Mouse (Mus musculus): ENCODE measurements at regions not wholly inside any gene's neighbourhood (a gene's known extent, or its start where the extent isn't known, plus 50 kb on each side); places are given as distances from the start of the nearest gene placed in this dataset.

DNA sequence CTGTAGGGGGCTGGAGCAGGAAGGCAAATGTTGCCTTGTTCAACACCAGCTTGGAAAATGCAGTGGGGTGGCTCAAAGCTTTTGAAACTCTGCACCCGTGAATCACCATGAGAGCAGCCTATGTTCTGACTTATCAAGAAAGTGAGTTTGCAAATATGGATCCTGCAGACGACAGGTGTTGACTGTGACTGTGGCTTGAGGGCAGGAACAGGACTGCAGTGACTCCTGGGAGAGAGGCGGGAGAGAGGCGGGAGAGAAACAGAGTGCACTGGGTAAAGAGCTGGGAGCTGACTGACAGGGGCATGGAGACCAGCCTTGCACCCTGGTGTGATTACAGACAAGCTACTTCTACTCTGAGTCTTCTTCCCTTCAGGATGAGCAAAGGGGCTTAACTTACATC, 254.0 kb downstream of the Sec23ip start:
- no peak for TF ChIP-seq EP300 (IDR thresholded peaks at IDR 0.05; ENCODE audit: insufficient read depth, low read depth, low read length)
- no peak for TF ChIP-seq POLR2A (IDR thresholded peaks at IDR 0.05; ENCODE audit: insufficient read depth, low read depth, low read length)
- Histone ChIP-seq H3K27ac (no peak overlapping the region), H3K79me2 (replicated peaks; ENCODE audit: control insufficient read depth, insufficient read depth, low read length) (no peaks in the 10 kb centered on the region), H3K36me3 (ENCODE audit: control insufficient read depth, insufficient read depth, low read length) (no peaks in the 10 kb centered on the region), H3K4me1 (ENCODE audit: control insufficient read depth, insufficient read depth, low read length) (no peaks in the 10 kb centered on the region), H3K4me3 (no peak overlapping the region), H3K27me3 (ENCODE audit: control insufficient read depth, insufficient read depth, low read length) (no peaks in the 10 kb centered on the region), H3K9ac (ENCODE audit: low read depth, low read length) (no peak overlapping the region)
- intact Hi-C loops (cut with DNase I) = no loop called here
- DNase-seq = no peak
- 74% methylated on average over 4 of the region's 4 CpGs for WGBS

DNA sequence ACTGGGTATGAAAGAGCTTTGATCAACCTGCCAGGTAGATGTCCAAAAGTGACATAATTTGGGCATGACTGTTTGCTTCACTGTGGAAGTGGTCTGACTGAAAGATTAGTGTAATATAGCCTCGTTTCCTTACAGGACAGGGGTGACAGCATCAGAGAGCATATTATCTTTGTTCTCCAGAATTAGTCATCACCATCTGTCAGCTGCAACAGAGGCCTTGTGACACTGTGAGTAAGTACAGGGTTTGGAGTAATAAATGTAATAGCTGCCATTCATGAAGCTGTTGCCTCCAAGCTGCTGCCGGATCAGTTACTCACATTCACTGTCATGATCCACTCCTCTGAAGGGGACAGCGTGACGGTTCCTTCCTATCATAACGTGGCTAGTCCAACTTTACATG, 254.4 kb upstream of the Plpp4 start:
- no peak for DNase-seq
- TF ChIP-seq POLR2A (IDR thresholded peaks at IDR 0.05; ENCODE audit: insufficient read depth, low read depth, low read length) = no peak
- TF ChIP-seq CTCF (IDR thresholded peaks at IDR 0.05) = no peak
- TF ChIP-seq EP300 (IDR thresholded peaks at IDR 0.05; ENCODE audit: insufficient read depth, low read depth, low read length) = no peak
- H3K79me2 ChIP-seq (replicated peaks; ENCODE audit: control insufficient read depth, insufficient read depth, low read length) = no peaks in the 10 kb centered on the region
- WGBS = 67% methylated on average over 5 of the region's 5 CpGs
- H3K27ac ChIP-seq = no peak overlapping the region
- no peaks in the 10 kb centered on the region for H3K4me1 ChIP-seq (ENCODE audit: control insufficient read depth, insufficient read depth, low read length)
- no peaks in the 10 kb centered on the region for H3K36me3 ChIP-seq (ENCODE audit: control insufficient read depth, insufficient read depth, low read length)
- no peak overlapping the region for H3K9ac ChIP-seq (ENCODE audit: low read depth, low read length)
- H3K27me3 ChIP-seq (ENCODE audit: control insufficient read depth, insufficient read depth, low read length) = no peaks in the 10 kb centered on the region
- no peak overlapping the region for H3K4me3 ChIP-seq
- intact Hi-C loops (cut with DNase I) = no loop called here

GRCm38 (mm10) chr7:129003150-129003549, 253.7 kb upstream of the Plpp4 start:
- intact Hi-C loops (cut with DNase I) = no loop called here
- no peak for DNase-seq
- H3K36me3 ChIP-seq (ENCODE audit: control insufficient read depth, insufficient read depth, low read length) = no peaks in the 10 kb centered on the region
- WGBS = 67% methylated on average over 1 of the region's 1 CpGs
- H3K4me3 ChIP-seq = no peak overlapping the region
- no peak overlapping the region for H3K9ac ChIP-seq (ENCODE audit: low read depth, low read length)
- TF ChIP-seq CTCF (IDR thresholded peaks at IDR 0.05) = no peak
- H3K27ac ChIP-seq = no peak overlapping the region
- H3K27me3 ChIP-seq (ENCODE audit: control insufficient read depth, insufficient read depth, low read length) = no peaks in the 10 kb centered on the region
- no peaks in the 10 kb centered on the region for H3K79me2 ChIP-seq (replicated peaks; ENCODE audit: control insufficient read depth, insufficient read depth, low read length)
- no peaks in the 10 kb centered on the region for H3K4me1 ChIP-seq (ENCODE audit: control insufficient read depth, insufficient read depth, low read length)

- Histone ChIP-seq H3K4me3 (no peak overlapping the region), H3K9ac (ENCODE audit: low read depth, low read length) (no peak overlapping the region), H3K27me3 (ENCODE audit: control insufficient read depth, insufficient read depth, low read length) (no peaks in the 10 kb centered on the region), H3K79me2 (replicated peaks; ENCODE audit: control insufficient read depth, insufficient read depth, low read length) (no peaks in the 10 kb centered on the region), H3K4me1 (ENCODE audit: control insufficient read depth, insufficient read depth, low read length) (no peaks in the 10 kb centered on the region), H3K27ac (no peak overlapping the region), H3K36me3 (ENCODE audit: control insufficient read depth, insufficient read depth, low read length) (no peaks in the 10 kb centered on the region)
- no peak for TF ChIP-seq POLR2A (IDR thresholded peaks at IDR 0.05; ENCODE audit: insufficient read depth, low read depth, low read length)
- TF ChIP-seq CTCF (IDR thresholded peaks at IDR 0.05) = no peak
- no peak for TF ChIP-seq EP300 (IDR thresholded peaks at IDR 0.05; ENCODE audit: insufficient read depth, low read depth, low read length)
- WGBS = 81% methylated on average over 6 of the region's 6 CpGs
- DNase-seq = no peak
- intact Hi-C loops (cut with DNase I) = no loop called here
These were observed 240.5 kb upstream of the Plpp4 start for GRCm38 (mm10) chr7:129016353-129016752.

- WGBS = 68% methylated on average over 2 of the region's 2 CpGs
- TF ChIP-seq CTCF (IDR thresholded peaks at IDR 0.05) (no peak), EP300 (IDR thresholded peaks at IDR 0.05; ENCODE audit: insufficient read depth, low read depth, low read length) (no peak), POLR2A (IDR thresholded peaks at IDR 0.05; ENCODE audit: insufficient read depth, low read depth, low read length) (no peak)
- no peaks in the 10 kb centered on the region for H3K79me2 ChIP-seq (replicated peaks; ENCODE audit: control insufficient read depth, insufficient read depth, low read length)
These were observed 229.7 kb upstream of the Plpp4 start for GRCm38 (mm10) chr7:129027116-129027515.

GRCm38 (mm10) chr7:129048023-129048422, 208.8 kb upstream of the Plpp4 start:
- WGBS = 59% methylated on average over 5 of the region's 5 CpGs
- no peak overlapping the region for H3K27ac ChIP-seq
- no peak overlapping the region for H3K4me3 ChIP-seq
- TF ChIP-seq EP300 (IDR thresholded peaks at IDR 0.05; ENCODE audit: insufficient read depth, low read depth, low read length) (no peak), CTCF (IDR thresholded peaks at IDR 0.05) (no peak), POLR2A (IDR thresholded peaks at IDR 0.05; ENCODE audit: insufficient read depth, low read depth, low read length) (no peak)
- no peaks in the 10 kb centered on the region for H3K4me1 ChIP-seq (ENCODE audit: control insufficient read depth, insufficient read depth, low read length)
- no peaks in the 10 kb centered on the region for H3K36me3 ChIP-seq (ENCODE audit: control insufficient read depth, insufficient read depth, low read length)
- no peaks in the 10 kb centered on the region for H3K79me2 ChIP-seq (replicated peaks; ENCODE audit: control insufficient read depth, insufficient read depth, low read length)
- H3K27me3 ChIP-seq (ENCODE audit: control insufficient read depth, insufficient read depth, low read length) = no peaks in the 10 kb centered on the region
- DNase-seq = no peak
- intact Hi-C loops (cut with DNase I) = no loop called here
- no peak overlapping the region for H3K9ac ChIP-seq (ENCODE audit: low read depth, low read length)

More at GRCm38 (mm10) chr7:129027116-129027515, 229.7 kb upstream of the Plpp4 start:
- Histone ChIP-seq H3K27ac (no peak overlapping the region), H3K4me1 (ENCODE audit: control insufficient read depth, insufficient read depth, low read length) (no peaks in the 10 kb centered on the region), H3K36me3 (ENCODE audit: control insufficient read depth, insufficient read depth, low read length) (no peaks in the 10 kb centered on the region), H3K4me3 (no peak overlapping the region), H3K9ac (ENCODE audit: low read depth, low read length) (no peak overlapping the region), H3K27me3 (ENCODE audit: control insufficient read depth, insufficient read depth, low read length) (no peaks in the 10 kb centered on the region)
- no peak for DNase-seq
- intact Hi-C loops (cut with DNase I) = no loop called here
